Mouse (Mus musculus) intestine, postnatal 0 days (tissue): ENCODE measurements around the gene Pfkfb4. TPM values are rescaled to one million over a fixed set of nuclear protein-coding genes. Genes with fewer than 3 reads are reported as not detected.

Experiments
- ATAC-seq: fragments of 200-750 bp; cut with Nextera tagmentation; 2 replicates; pipeline ENCODE4 v1.8.0; 2017; ENCODE audit warnings: mild to moderate bottlenecking, moderate TSS enrichment, moderate library complexity
- H3K27ac ChIP-seq: fragments of 300-500 bp; sonication (generic); 2 replicates; pipeline ENCODE4 v1.5.1; 2014; ENCODE audit warnings: mild to moderate bottlenecking, low read depth, low read length, moderate library complexity
- H3K27me3 ChIP-seq: fragments of 300-500 bp; sonication (generic); replicated peaks from 2 replicates; pipeline ENCODE4 v1.6.1; 2014; ENCODE audit warnings: low read length, mixed read lengths; ENCODE audit not compliant: control insufficient read depth, insufficient read depth
- H3K36me3 ChIP-seq: fragments of 300-500 bp; sonication (generic); 2 replicates; pipeline ENCODE4 v1.6.1; 2014; ENCODE audit warnings: mild to moderate bottlenecking, moderate library complexity; ENCODE audit not compliant: control insufficient read depth, insufficient read depth
- H3K4me1 ChIP-seq: fragments of 300-500 bp; sonication (generic); replicated peaks from 2 replicates; pipeline ENCODE4 v1.6.1; 2014; ENCODE audit warnings: antibody characterized with exemption, low read length, mixed read lengths; ENCODE audit not compliant: control insufficient read depth, insufficient read depth
- H3K4me2 ChIP-seq: fragments of 300-500 bp; sonication (generic); replicated peaks from 2 replicates; pipeline ENCODE4 v1.6.1; 2014; ENCODE audit warnings: low read depth, mild to moderate bottlenecking, moderate library complexity
- H3K4me3 ChIP-seq: fragments of 300-500 bp; sonication (generic); 2 replicates; pipeline ENCODE4 v1.5.1; 2014; ENCODE audit warnings: low read depth, low read length
- H3K9ac ChIP-seq: fragments of 300-500 bp; sonication (generic); 2 replicates; pipeline ENCODE4 v1.6.1; 2014; ENCODE audit warnings: mild to moderate bottlenecking, low read depth, low read length
- H3K9me3 ChIP-seq: fragments of 300-500 bp; sonication (generic); 2 replicates; pipeline ENCODE4 v1.6.1; 2016; ENCODE audit warnings: mixed run types; ENCODE audit not compliant: control insufficient read depth
- CTCF ChIP-seq: sonication (generic); IDR thresholded peaks from 2 replicates; pipeline ENCODE4 v1.5.1; 2016; ENCODE audit warnings: low read depth, mild to moderate bottlenecking, control low read depth, antibody characterized with exemption, moderate library complexity
- WGBS: fragments of 180-500 bp; shearing (Covaris S2); extraction: QIAGEN DNeasy Blood & Tissue Kit; methylation state at CpG from one replicate; pipeline ENCODE4 v1.1.7; 2014; 5-methylcytosine and 5-hydroxymethylcytosine counted together
- polyA plus RNA-seq: library from polyadenylated mRNA; unstranded; fragments of >200 nt; fragmentation: Nextera tagmentation; extraction: Ambion mirVana; gene quantifications from 2 replicates; pipeline ENCODE4 v1.2.1, GENCODE M21; 2015

Gene Pfkfb4
- polyA plus RNA-seq, 1 experiment from 2014 or later: 43.1 TPM

DNA sequence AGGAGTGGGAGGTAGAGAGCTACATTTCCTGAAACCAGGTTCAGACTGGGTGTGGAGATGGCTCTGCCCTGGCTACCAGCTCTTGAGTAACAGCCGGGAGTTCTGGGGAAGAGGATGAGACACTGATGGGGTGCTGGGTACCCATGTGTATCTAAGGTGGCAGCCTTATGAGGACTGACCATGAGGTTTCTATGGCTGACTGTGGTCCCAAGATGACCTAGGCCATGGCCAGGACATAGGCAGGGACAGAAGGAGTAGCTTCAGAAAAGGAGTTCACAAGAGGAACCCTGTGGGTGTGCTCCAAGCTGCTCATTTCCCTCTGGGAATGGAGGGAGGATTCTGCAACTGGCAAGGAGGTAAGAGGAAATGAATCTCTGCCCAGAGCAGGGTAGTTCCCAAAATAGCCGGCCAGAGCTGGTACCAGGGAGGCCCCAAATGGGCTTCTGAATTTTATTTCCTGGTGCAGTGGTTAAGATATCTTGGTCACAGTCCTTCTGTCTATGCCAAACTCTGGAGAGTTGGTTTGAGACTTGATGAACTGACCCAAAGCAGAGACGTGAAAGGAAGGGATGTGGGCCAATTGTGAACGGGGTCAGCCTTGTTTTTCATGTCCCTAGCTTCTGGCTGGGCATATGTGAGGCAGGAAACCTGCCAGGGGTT lies 1.6 kb upstream of the Pfkfb4 start:
- 0 out of 2 replicates have a peak overlapping the region, but pooled peaks have one; percentile 6 for H3K4me2 ChIP-seq
- no peak for TF ChIP-seq CTCF
- H3K27me3 ChIP-seq: no peaks in the 10 kb centered on the region
- H3K9me3 ChIP-seq: no peaks in the 10 kb centered on the region
- H3K9ac ChIP-seq: no peak overlapping the region
- H3K36me3 ChIP-seq: no peaks in the 10 kb centered on the region
- WGBS: 56% methylated on average over 4 of the region's 4 CpGs
- ATAC-seq: no peak
- no peak overlapping the region for H3K4me3 ChIP-seq
- H3K4me1 ChIP-seq: peaks cover 12% of the 10 kb centered on the region
- peak overlapping the region; percentile 42 for H3K27ac ChIP-seq

DNA sequence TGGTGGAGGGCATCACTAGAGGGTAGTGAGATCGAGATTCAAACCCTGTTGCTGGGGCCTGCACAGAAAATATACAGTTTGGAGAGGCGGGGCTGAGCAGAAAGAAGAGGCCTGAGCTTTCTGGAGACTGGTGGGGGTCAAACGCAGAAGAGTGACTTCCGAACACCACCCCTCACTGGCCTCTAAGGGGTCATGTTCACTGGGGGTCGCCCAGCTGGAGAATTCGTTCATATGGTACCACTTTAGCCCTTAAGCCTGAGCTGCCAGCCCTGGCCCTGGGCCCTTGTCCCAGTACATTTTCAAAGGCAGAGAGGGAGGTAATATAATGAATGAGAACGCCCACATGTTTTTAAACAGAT lies 1.1 kb upstream of the Pfkfb4 start:
- no peaks in the 10 kb centered on the region for H3K36me3 ChIP-seq
- peak overlapping the region; percentile 42; the same call in 1 of the 2 replicates for H3K27ac ChIP-seq
- H3K9ac ChIP-seq: no peak overlapping the region
- peaks cover 12% of the 10 kb centered on the region for H3K4me1 ChIP-seq
- TF ChIP-seq CTCF: no peak
- H3K9me3 ChIP-seq: no peaks in the 10 kb centered on the region
- H3K27me3 ChIP-seq: no peaks in the 10 kb centered on the region
- no peak for ATAC-seq
- 0 out of 2 replicates have a peak overlapping the region, but pooled peaks have one; percentile 6 for H3K4me2 ChIP-seq
- WGBS: 78% methylated on average over 7 of the region's 7 CpGs
- no peak overlapping the region for H3K4me3 ChIP-seq

DNA sequence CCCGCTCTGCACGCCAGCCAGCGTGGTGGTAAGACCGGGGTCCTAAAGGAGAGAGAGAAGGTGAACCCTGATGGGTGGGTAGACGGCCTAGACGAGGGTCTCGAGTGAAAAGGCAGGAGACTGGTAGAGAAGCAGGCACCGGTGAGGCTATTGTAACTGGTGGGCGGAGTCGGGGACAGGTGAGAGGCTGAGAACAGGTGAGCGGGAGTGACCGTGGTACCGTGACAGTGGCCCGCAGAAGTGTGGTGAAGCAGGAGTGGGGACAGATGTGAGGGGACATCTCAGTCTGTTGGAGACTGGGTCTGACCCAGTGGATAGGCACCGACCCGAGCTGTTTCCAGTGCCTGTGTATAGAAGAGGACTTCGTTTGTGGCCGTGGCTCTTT lies 499 bp downstream of the Pfkfb4 start:
- peak overlapping the region; percentile 73 for H3K4me2 ChIP-seq
- peak; percentile 9 for ATAC-seq
- no peaks in the 10 kb centered on the region for H3K36me3 ChIP-seq
- no peaks in the 10 kb centered on the region for H3K9me3 ChIP-seq
- TF ChIP-seq CTCF: no peak
- H3K4me1 ChIP-seq: peaks cover 14% of the 10 kb centered on the region
- WGBS: 10% methylated on average over 18 of the region's 18 CpGs
- H3K27ac ChIP-seq: peak overlapping the region; percentile 76
- peak overlapping the region; percentile 51 for H3K4me3 ChIP-seq
- H3K27me3 ChIP-seq: no peaks in the 10 kb centered on the region
- peak overlapping the region; percentile 28; the same call in 1 of the 2 replicates for H3K9ac ChIP-seq

DNA sequence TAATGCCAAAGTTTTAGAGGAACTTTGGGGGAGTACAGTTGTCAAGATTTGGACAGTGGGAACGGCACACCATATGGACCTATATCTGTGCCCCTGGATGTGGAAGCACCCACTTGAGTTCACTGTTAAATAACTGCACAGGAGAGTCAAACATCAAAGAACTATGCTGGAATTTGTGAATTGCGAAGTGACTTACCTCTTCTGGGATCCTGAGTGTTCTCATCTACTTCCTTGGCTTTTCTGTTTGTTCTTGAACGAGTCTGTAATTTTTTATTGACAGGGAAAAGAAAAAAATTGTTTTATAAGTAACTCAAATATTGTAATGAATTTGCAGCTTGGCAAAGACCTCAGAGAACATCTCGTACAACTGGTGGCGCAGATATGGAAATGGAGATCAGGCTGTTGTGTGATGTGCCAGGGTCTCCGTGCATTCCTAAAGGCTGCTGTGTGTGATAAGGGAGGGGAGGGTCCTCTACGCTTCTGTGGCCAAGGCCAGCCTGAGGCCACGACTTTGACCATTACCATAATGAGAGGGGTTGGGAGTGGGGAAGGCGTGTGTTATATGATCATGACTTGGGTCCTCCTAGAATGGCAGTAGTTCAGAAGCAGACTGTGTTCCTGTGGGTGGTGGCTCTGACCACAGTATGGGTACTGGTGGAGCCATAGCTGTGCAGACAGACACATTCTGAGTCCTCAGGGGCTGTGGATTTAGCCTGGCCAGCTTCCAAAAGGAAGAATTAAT lies 1.2 kb downstream of the Pfkfb4 start:
- H3K27ac ChIP-seq: peak overlapping the region; percentile 89
- H3K9ac ChIP-seq: peak overlapping the region; percentile 28; the same call in 1 of the 2 replicates
- no peaks in the 10 kb centered on the region for H3K9me3 ChIP-seq
- 69% methylated on average over 9 of the region's 9 CpGs for WGBS
- H3K4me1 ChIP-seq: peaks cover 14% of the 10 kb centered on the region
- no peak for TF ChIP-seq CTCF
- H3K4me3 ChIP-seq: peak overlapping the region; percentile 51
- no peaks in the 10 kb centered on the region for H3K27me3 ChIP-seq
- no peak for ATAC-seq
- no peaks in the 10 kb centered on the region for H3K36me3 ChIP-seq
- H3K4me2 ChIP-seq: peak overlapping the region; percentile 73

DNA sequence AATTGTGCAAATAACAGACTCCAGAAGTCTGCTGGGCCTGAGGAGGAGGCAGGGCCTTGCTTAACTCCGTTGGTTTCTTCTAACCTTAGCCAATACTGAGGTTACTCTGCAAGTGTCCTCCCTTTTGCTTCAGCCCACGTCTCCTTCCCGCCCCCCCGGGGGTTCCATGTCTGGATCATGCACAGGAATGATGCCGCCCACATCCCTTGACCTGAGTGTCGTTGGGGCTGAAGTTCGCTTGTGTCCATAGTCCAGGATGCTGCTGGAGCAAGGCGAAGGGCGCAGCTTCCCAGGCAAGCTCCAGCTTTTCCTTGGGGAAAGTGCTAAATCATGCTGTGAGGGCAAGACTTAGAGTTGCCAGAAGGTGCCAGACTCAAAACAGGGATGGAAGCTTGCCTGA lies 4.8 kb downstream of the Pfkfb4 start:
- H3K4me2 ChIP-seq: no peak overlapping the region
- TF ChIP-seq CTCF: no peak
- peak; percentile 52 for ATAC-seq
- peaks cover 2% of the 10 kb centered on the region; the same call in 1 of the 2 replicates for H3K4me1 ChIP-seq
- H3K4me3 ChIP-seq: no peak overlapping the region
- WGBS: 30% methylated on average over 9 of the region's 9 CpGs
- no peak overlapping the region for H3K9ac ChIP-seq
- peaks cover 8% of the 10 kb centered on the region; the same call in 1 of the 2 replicates for H3K36me3 ChIP-seq
- no peaks in the 10 kb centered on the region for H3K9me3 ChIP-seq
- H3K27me3 ChIP-seq: no peaks in the 10 kb centered on the region
- peak overlapping the region; percentile 89 for H3K27ac ChIP-seq

DNA sequence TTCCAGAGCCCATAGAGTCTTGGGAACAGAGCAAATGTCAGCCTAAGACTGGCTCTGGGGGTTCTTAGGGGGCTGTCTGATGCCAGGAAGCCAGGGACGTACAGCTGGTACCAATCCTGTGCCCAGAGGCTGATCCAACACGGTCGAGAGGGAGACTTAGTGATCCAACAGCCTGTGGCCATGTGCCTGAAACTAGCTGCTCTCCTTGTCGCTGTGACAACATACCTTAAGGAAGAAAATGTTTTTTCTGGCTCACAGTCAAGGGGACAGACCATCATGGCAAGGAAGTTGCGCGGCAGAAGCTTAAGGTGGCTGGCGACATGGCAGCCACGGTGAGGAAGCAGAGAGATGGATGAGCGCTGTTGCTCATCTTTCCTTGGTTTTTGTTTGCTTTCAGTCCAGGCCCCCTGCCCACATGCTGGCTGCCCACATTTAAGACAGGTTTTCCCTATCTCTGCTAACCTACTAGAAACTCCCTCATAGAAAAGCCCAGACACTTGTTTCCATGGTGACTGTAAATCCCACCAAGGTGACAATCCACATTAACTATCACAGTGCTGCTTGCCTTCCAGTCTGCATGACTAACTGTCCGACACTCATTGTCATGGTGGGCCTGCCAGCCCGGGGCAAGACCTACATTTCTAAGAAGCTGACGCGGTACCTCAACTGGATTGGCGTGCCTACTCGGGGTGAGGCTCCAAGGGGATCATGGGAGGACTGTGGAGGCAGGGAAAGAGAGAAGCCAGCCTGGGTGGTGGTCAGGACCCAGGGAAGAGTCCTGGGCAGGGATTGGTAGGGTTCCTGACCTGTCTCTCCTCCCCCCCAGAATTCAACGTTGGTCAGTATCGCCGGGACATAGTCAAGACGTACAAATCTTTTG lies 6.9 kb downstream of the Pfkfb4 start:
- Histone ChIP-seq H3K9ac (no peak overlapping the region), H3K4me3 (no peak overlapping the region), H3K4me1 (peaks cover 2% of the 10 kb centered on the region; the same call in 1 of the 2 replicates), H3K27me3 (no peaks in the 10 kb centered on the region), H3K36me3 (peaks cover 22% of the 10 kb centered on the region; the same call in 1 of the 2 replicates), H3K4me2 (no peak overlapping the region), H3K27ac (no peak overlapping the region), H3K9me3 (no peaks in the 10 kb centered on the region)
- TF ChIP-seq CTCF: no peak
- 75% methylated on average over 19 of the region's 19 CpGs for WGBS
- ATAC-seq: no peak
